Mouse (Mus musculus): ENCODE data around the gene Gnas.
"Not testable (repeated sequence)": the region's sequence is repeated elsewhere in the genome, so short reads cannot be mapped to it uniquely, and the experiment has no call there.

Gnas gene

DNA sequence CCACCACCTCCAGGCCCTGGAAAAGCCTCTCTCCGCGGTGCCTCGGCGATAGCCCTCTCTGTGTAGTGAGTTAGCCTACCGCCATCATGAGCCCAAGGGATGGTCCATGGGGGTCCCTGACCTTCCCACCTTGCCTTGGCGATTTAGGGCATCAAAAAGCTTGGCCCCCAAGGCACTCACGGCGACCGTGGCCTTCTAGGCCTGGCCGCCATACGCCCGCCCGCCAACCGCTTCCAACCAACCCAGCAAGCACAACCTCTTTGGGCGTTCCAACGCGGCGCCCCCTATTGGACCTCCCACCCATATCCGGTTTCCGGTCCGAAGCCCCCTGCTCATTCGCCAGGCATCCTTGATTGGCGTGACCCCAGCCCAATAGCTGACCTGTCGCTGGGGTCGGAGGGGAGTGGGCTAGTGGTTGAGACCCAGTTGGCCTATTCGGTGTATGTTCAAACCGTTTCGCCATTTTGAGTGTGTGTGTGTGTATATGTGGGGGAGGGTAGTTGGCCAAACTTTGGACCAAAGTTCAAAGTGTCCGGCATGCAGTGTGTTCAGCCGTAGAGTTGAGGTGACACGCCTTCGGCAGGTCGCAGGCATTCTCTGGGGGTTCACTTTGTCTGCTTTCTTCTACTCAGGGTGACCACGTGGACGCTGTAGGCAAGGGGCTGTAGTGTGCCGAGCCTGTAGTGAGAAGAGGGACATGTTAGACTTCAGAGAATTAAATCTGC lies 11.2 kb downstream of the Gnas start:
- DNase-seq, result peak; percentile 86

DNA sequence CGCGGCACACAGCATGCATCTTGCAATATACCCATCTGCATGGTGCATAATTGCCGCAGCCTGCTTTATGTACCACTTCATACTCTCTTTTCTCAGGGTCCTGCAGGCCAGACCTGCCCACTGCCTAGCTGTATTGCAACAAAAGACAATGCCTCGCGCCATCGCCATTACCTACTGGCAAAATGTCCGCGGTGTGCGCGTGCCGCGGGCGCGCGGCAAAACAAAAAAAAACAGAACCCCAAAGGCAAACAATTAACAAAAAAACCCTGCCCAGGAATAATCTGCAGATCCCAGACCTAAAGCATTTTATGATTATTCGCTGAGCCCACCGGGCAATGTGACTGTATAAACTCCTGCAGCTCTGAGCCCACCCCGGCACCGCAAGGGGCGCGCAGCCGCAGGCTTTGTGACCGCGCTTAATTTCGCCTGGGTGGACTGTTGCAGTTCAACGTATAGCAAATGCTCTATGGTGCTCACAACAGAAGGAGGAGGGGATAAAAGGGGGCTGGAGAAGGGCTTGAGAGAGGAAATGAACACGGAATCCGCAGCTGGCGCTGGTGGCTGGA lies 11.9 kb downstream of the Gnas start:
- DNase-seq, result no peak

DNA sequence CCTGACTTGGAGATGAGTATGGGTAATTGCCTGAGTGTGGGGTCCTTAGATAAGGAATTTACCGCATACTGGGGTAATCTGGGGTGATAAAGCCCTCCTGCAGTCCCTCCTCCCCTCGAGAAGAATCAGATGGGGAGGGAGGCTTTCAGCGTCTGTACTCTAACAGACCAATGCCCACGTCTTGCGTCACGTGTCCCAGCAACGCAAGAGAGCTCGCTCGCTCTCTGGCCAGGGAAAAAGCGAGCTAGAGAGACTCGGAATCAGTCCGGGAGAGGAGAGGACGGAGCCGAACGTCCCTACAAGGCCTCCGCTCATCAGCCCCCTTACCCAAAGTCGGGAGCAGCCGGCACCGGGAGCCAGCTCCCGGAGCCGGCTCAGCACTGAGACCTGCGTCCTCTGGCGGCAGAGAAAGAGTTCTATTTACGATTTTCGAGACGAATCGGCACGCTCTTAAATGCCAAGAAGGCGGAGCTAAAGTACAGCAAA lies 13.0 kb downstream of the Gnas start:
- DNase-seq, result peak; percentile 28

DNA sequence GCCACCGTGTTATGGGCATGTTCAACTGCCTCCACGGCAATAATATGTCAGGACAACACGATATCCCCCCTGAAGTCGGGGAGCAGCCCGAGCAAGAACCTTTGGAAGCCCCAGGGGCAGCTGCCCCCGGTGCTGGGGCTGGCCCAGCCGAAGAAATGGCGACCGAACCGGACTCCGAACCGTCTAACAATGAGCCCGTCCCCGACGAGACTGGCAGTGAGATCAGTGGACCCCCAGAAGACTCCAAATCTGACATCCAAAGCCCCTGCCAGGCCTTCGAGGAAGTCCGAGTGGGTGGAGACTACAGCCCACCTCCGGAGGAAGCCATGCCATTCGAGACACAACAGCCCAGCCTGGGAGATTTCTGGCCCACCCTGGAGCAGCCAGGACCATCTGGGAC lies 13.7 kb downstream of the Gnas start:
- no peak for DNase-seq

DNA sequence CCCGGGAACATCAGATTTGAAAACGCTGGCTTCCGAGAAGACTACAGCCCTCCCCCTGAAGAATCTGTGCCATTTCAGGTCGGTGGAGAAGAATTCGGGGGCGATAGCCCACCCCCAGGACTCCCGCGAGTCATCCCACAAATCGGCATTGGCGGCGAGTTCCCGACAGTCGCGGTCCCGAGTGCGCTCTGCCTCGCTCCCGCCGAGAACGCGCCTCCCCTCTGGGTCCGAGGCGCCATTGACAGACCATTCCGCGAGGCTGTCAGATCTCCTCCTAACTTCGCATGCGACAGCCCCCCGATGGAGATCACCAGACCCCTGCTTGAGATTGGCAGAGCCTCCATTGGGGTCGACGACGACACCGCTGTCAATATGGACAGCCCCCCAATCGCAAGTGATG lies 14.4 kb downstream of the Gnas start:
- DNase-seq, result no peak

DNA sequence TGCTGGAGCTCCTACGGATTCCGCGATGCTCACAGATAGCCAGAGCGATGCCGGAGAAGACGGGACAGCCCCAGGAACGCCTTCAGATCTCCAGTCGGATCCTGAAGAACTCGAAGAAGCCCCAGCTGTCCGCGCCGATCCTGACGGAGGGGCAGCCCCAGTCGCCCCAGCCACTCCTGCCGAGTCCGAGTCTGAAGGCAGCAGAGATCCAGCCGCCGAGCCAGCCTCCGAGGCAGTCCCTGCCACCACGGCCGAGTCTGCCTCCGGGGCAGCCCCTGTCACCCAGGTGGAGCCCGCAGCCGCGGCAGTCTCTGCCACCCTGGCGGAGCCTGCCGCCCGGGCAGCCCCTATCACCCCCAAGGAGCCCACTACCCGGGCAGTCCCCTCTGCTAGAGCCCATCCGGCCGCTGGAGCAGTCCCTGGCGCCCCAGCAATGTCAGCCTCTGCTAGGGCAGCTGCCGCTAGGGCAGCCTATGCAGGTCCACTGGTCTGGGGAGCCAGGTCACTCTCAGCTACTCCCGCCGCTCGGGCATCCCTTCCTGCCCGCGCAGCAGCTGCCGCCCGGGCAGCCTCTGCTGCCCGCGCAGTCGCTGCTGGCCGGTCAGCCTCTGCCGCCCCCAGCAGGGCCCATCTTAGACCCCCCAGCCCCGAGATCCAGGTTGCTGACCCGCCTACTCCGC lies 15.1 kb downstream of the Gnas start:
- DNase-seq, result no peak

DNA sequence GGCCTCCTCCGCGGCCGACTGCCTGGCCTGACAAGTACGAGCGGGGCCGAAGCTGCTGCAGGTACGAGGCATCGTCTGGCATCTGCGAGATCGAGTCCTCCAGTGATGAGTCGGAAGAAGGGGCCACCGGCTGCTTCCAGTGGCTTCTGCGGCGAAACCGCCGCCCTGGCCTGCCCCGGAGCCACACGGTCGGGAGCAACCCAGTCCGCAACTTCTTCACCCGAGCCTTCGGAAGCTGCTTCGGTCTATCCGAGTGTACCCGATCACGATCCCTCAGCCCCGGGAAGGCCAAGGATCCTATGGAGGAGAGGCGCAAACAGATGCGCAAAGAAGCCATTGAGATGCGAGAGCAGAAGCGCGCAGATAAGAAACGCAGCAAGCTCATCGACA lies 15.6 kb downstream of the Gnas start:
- DNase-seq, result no peak

DNA sequence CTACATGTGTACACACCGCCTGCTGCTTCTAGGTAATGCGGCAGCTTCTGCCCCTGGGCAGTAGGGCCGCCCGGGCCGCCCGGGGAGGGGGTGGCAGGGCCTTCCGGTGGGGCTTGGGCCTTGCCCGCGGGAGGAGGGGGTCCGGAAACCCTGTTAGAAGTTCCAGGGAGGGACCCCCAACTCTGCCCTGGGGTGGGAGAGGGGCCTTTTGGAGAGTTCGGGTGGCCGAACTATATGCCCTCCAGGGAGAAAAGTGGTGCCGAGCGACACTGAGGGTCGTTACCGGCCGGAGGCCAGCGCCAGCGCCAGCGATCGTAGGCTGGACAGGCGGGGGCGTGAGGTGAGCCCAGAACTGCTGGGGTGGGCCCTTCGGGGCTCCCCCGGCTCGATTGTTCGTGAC lies 16.1 kb downstream of the Gnas start:
- DNase-seq, result no peak

DNA sequence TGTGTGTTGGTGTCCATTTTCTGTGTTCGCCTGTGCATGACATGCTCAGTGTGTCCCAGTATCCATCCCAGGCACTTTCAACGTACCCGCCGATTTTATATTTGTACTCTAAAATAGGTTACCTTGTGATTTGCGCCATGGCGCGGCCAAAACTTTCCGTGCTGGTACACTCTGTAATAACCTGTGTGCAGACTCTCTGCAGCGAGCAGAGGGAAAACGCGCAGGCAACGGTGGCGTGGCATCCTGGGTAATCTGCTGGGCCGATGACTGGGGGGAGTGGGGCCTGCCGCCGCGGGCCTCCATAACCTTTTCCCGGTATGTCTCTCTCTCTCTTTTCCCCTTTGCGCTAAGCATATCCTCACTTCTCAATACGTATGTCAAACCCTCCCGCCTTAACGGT lies 16.5 kb downstream of the Gnas start:
- DNase-seq, result no peak

DNA sequence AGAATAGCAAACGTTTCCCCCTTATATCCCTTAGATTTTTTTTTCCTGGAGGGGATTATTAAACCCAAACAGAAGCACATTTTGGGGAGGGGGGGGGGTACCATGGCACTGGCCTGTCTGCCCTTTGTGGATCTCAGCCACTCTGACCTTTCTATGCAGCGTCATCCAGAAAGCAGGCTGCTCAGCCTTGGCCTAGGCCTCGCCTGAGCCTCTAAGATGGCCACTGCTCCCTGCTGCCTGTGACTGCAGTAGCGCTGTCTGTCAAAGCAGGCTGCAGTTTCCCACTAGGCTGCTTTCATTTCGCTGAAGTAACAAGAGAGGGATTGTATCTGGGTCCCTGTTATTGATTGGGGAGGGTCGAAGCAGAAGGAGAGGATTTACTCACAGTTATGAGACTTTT lies 18.4 kb downstream of the Gnas start:
- DNase-seq, result no peak

DNA sequence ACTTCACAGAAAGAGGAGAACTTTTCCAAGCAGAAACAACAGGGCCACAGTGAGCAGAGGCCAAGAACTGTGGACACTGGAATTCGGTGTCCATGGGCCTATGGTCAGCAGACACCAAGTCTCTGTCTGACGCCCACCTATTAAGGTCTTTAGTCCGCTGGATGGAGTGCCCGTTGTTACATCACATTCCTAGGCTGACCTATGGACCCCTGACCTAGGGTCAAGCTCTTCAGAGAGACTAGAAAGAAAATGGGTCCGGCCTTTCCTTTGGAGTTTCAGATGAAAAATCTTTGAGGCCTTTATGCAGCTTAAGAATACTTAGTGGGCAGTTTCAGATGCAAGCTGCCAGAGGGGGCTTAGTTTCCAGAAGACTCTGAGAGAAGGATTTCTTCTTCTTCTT lies 21.5 kb downstream of the Gnas start:
- DNase-seq, result no peak

DNA sequence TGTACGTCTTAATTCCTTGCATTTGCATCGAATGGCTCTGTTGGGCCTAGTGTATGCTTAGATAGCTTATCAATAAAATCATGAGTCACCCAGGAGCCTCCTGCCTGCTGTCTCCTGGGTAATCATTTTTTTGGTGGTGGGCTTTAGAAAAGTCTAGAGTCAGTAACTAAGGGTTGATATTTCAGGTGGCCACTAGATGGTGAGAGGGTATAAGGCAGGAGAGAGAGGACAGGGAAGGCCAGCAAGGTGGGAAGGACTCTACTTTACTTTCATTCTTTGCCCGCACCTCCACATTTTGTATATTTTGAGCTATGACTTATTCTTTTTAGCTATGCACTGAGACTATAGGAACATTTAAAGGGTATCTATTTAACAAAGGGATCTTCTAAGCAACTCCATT lies 23.8 kb downstream of the Gnas start:
- no peak for DNase-seq

DNA sequence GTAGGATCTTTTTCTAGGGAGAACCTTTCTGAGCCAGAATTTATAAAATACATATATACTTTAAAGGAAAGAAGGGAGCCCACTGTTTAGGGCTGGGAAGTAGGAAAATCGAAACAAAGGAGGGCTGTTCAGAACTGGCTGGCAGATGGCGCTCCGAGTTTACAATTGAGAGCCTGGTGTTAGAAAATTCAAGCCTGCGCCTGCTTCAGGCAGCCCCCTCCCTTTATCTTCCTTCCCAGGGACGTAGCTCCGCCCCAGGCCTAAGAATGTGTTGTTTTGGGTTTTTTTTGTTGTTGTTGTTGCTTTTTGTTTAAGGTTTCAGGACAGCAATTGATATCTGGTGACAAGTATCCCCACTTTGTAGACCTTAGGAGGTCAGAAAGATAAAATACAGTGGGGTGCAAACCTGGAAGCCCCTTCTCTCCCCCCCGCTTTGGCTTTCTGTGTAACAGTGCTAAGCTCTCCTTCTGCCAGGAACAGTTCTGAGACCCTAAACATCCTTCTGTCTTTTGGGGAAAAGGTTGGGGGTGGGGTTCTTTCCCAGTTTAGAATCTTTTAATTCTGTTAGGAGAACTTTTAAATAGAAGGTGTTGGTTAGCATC lies 26.9 kb downstream of the Gnas start:
- peak; percentile 61 for DNase-seq

DNA sequence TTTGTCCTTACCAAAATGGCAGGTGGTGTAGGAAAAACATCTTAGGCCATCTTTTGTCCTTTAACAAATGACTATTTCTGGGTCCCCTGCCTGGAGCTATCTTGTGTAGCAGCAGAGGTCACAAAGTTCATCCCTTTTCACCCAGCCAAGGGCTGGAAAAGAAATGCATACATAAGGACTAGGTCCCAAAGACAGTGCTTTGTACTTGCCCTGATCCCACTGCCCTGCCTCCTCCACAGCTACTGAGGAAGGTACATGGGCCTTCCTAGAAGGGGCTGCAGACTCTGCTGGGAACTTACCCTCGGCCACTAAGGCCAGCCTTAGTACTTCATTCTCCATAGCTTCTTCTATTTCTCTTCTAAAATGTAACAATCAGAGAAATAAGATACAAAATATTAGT lies 27.5 kb downstream of the Gnas start:
- no peak for DNase-seq

DNA sequence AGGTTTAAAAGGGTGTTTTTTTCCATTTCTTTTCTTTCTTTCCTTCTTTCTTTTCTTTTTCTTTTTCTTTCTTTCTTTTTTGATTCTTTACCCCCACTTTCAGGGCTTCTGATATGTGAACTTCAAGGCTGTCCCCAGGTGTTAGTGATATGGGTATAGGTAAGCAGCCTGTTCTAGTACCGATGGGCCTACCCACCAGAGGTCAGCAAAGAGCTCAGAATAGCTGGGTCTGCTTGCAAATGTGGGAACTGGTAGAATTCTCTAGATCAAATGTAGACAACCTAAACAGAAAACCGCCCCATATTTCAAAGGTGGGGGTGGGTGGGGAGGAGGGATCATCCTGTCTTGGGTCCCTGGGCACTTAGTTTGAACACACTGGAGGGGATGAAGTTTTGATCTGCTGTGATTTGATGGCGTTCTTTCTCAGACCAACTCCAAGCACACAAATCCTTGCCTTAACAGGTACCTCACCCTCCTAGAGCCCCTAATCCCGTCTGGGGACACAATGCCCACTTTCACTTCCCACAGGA lies 28.1 kb downstream of the Gnas start:
- peak; percentile 85 for DNase-seq

DNA sequence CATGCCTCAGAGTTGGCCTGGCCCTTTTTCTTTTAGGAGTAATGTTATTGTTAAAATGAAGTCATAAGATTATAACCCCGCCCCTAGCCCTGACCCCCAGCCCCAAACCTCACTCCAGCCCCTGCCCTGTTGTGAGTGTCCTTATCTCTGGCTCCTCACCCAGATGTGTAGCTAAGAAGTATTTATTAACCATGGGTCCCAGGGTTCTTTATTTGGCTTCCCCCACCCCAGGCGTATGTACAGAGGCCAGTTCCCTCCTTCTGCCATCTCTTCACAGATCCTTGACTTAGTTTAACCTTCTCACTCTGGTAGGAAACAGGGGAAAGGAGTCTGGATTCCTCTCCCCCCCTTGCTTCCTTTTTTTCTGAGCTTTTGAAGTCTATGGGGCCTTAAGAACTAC lies 28.5 kb downstream of the Gnas start:
- no peak for DNase-seq

DNA sequence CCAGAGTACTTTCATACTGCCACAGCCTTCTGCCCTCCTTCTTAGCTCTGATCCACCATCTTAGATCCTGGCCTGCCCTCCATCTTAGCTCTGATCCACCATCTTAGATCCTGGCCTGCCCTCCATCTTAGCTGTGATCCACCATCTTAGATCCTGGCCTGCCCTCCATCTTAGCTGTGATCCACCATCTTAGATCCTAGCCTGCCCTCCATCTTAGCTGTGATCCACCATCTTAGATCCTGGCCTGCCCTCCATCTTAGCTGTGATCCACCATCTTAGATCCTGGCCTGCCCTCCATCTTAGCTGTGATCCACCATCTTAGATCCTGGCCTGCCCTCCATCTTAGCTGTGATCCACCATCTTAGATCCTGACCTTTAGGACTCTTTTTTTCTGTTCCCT lies 31.3 kb downstream of the Gnas start:
- DNase-seq, result not testable (repeated sequence)

DNA sequence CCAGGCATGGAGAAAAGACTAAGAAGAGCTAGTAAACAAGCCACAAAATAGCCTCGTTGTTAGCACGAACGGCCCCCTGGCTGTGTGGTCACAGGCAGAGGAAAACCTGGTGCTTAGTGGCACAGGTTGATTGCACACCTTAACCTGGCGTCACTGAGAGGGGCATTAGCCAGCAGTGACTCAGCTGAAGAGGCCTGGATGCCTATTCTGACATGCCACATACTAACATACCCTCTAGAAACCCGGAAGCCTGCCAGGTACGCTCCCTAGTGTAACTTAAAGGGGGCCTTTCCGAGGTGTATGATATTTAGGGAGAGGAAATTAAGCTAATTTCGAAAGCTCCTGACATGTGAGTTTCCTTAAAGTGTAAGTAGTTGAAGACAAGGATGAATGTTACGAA lies 32.5 kb downstream of the Gnas start:
- no peak for DNase-seq

DNA sequence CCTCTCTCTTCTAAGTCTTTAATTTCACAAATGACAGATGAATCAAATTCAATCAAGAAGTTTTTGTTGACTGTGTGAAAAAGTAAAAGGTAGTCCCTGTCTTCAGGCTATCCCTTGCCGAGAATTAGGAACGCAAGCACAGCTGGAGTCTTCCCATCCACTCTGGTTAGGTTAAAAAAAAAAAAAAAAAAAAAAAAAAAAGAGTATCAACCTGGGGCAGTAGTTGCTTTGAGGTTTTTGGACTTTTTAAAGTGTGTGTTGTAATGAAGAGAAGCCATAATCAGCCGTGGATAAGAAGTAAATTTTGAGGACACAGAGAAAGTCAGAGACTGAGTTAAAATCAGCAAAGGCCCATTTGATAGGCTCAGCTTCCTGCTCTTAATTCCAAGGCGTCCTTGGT lies 41.9 kb downstream of the Gnas start:
- DNase-seq, result no peak

DNA sequence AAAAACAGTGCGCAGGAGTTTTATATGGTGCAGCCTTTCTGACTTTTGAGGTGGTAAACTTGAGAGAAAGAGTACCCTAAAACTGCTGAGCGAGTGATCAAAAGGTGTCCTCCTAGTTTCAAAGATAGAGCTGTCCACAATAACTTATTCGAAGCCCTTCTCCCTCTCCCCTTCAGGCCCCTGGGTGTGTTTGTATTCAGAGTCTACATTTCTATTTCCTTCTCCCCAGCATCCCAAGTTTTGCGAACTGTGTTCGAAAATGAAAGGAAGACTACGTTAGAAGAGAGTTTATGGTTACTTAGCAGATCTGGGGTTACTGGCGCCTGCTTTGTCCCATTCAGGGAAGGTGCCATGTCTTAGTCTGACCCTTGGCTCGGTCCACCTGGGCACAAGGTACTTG lies 42.4 kb downstream of the Gnas start:
- no peak for DNase-seq

DNA sequence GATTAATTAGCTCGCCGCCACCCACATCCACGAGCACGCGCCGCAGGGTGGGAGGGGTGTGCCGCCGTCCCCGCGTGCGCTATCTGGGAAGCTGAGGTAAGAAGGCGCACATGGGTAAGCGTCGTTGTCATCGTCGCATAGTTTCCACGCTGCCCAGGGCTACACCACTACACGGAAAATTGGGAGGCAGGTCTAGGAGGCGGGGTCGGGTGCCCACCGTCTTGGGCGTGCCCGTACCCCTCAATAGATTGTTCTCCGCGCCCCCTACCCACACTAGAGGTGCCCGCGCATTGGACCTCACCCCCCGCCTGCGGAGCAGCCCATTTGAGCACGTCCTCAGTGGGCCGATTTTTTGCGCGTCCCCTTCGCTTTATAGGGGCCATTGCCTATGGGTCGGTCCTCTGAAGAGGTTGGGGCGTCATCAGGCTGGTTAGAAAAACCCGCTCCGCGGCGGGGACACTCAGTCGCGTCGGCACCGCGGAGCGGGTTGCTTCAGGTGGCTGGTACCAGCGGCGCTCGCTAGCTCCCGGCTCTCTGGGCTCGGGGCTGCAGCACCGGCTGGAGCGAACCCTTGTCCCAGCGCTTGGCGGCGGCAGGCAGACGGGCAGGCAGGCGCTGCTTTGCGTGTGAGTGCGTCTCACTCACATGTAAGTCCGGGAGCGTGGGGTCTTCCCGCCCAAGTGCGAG lies 43.3 kb downstream of the Gnas start:
- peak; percentile 51 for DNase-seq

DNA sequence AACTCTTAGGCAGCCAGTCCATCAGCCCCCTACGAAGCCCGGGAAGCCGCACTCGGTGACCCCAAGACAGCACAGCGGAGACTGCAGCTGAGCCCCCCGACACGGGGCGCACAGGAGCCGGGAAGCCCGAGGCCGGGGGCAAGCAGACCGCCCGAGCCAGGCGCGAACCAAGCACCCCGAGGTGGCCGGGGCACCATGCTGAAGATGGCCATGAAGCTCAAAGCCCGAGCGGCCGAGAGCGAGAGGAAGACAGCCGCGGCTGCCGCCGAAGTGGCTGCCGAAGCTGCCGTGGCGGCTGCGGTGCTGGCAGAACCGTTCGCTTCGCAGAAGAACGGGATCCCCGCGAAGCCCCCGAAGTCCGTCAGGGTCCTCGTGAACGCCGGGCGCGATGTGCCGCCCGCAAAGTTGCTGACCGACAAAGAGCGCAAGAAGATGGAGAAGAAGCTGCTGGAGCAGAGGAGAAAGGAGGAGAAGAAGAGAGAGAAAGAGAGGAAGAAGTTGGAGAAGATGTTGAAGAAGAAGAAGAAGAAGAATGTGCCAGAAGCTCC lies 44.3 kb downstream of the Gnas start:
- DNase-seq, result no peak

All from thymus, postnatal 25 days (tissue).